Mouse (Mus musculus) limb, embryonic 14.5 days (tissue): ENCODE data around the gene Ascc1. TPM values are rescaled to one million over a fixed set of nuclear protein-coding genes. Genes with fewer than 3 reads are reported as not detected.

ENCODE experiments used
- ATAC-seq: fragments of 200-750 bp; cut with Nextera tagmentation; 2 replicates; pipeline ENCODE4 v1.8.0; 2017; ENCODE audit warnings: low read depth, moderate number of reproducible peaks, moderate TSS enrichment; ENCODE audit not compliant: low FRiP score
- DNase-seq: peaks from one replicate; pipeline ENCODE4 v3.0.0-alpha.2; 2015; ENCODE audit warnings: low spot score
- H3K27ac ChIP-seq: fragments of 300-500 bp; sonication (generic); replicated peaks from 2 replicates; pipeline ENCODE4 v1.5.1; 2014; ENCODE audit warnings: low read depth, mild to moderate bottlenecking, low read length, moderate library complexity, mixed read lengths
- H3K27me3 ChIP-seq: fragments of 300-500 bp; sonication (generic); 2 replicates; pipeline ENCODE4 v1.6.1; 2014; ENCODE audit warnings: low read length, mixed read lengths; ENCODE audit not compliant: control insufficient read depth, insufficient read depth
- H3K36me3 ChIP-seq: fragments of 300-500 bp; sonication (generic); 2 replicates; pipeline ENCODE4 v1.6.1; 2014; ENCODE audit warnings: mild to moderate bottlenecking, low read length, moderate library complexity, mixed read lengths; ENCODE audit not compliant: control insufficient read depth, insufficient read depth
- H3K4me1 ChIP-seq: fragments of 300-500 bp; sonication (generic); 2 replicates; pipeline ENCODE4 v1.6.1; 2014; ENCODE audit warnings: antibody characterized with exemption, low read length, mixed read lengths; ENCODE audit not compliant: control insufficient read depth, insufficient read depth
- H3K4me2 ChIP-seq: fragments of 300-500 bp; sonication (generic); replicated peaks from 2 replicates; pipeline ENCODE4 v1.6.1; 2014; ENCODE audit warnings: low read depth, mild to moderate bottlenecking, low read length, moderate library complexity; ENCODE audit not compliant: severe bottlenecking
- H3K4me3 ChIP-seq: fragments of 300-500 bp; sonication (generic); replicated peaks from 2 replicates; pipeline ENCODE4 v1.5.1; 2014; ENCODE audit warnings: low read length
- H3K9ac ChIP-seq: fragments of 300-500 bp; sonication (generic); 2 replicates; pipeline ENCODE4 v1.6.1; 2014; ENCODE audit warnings: mild to moderate bottlenecking, low read depth, low read length, moderate library complexity; ENCODE audit not compliant: severe bottlenecking
- H3K9me3 ChIP-seq: fragments of 300-500 bp; sonication (generic); 2 replicates; pipeline ENCODE4 v1.6.1; 2016; ENCODE audit warnings: low read length; ENCODE audit not compliant: control insufficient read depth
- POLR2A ChIP-seq: fragments of 200-500 bp; IDR thresholded peaks from 2 replicates; pipeline ENCODE4 v1.8.0; 2012; ENCODE audit warnings: inconsistent platforms, mild to moderate bottlenecking, moderate library complexity, borderline replicate concordance; ENCODE audit not compliant: insufficient read depth, insufficient read length; ENCODE audit errors: extremely low read depth
- WGBS: fragments of 180-500 bp; shearing (Covaris S2); extraction: QIAGEN DNeasy Blood & Tissue Kit; methylation state at CpG from one replicate; pipeline ENCODE4 v1.1.7; 2014; 5-methylcytosine and 5-hydroxymethylcytosine counted together
- polyA plus RNA-seq, 2 experiments: library from polyadenylated mRNA; depleted of rRNA in 1 of 2; stranded (reverse) in 1 of 2; unstranded in 1 of 2; fragments of >200 nt; fragmentation: Nextera tagmentation in 1 of 2; extraction: Ambion mirVana in 1 of 2; gene quantifications; 2 replicates each; pipeline versions ENCODE4 v1.2.1 to v1.2.3; 2012 to 2014

Gene Ascc1
- polyA plus RNA-seq, 2 experiments = 32.9 to 41.2 TPM

GRCm38 (mm10) chr10:60002203-60002602 is 402 bp upstream of the Ascc1 start:
- Histone ChIP-seq H3K9me3 (no peaks in the 10 kb centered on the region), H3K36me3 (peaks cover 12% of the 10 kb centered on the region), H3K4me1 (peaks cover 10% of the 10 kb centered on the region), H3K4me3 (peak overlapping the region; percentile 61), H3K27me3 (no peaks in the 10 kb centered on the region), H3K9ac (peak overlapping the region; percentile 78), H3K27ac (peak overlapping the region; percentile 98), H3K4me2 (peak overlapping the region; percentile 75)
- DNase-seq (no peak), ATAC-seq (no peak)
- no peak for TF ChIP-seq POLR2A
- 6% methylated on average over 12 of the region's 12 CpGs for WGBS

- peaks cover 22% of the 10 kb centered on the region for H3K36me3 ChIP-seq
- peak overlapping the region; percentile 98 for H3K27ac ChIP-seq
- peak overlapping the region; percentile 61 for H3K4me3 ChIP-seq
- DNase-seq (no peak), ATAC-seq (no peak)
- WGBS = 0% methylated on average over 20 of the region's 21 CpGs
- H3K9me3 ChIP-seq = no peaks in the 10 kb centered on the region
- H3K9ac ChIP-seq = peak overlapping the region; percentile 78
- H3K27me3 ChIP-seq = no peaks in the 10 kb centered on the region
- peak; percentile 94; the same call in 1 of the 2 replicates for TF ChIP-seq POLR2A
- H3K4me2 ChIP-seq = peak overlapping the region; percentile 75
- peaks cover 10% of the 10 kb centered on the region for H3K4me1 ChIP-seq
These were observed 678 bp downstream of the Ascc1 start for GRCm38 (mm10) chr10:60003213-60003752.

GRCm38 (mm10) chr10:60003847-60004246 is 1.2 kb downstream of the Ascc1 start:
- peak overlapping the region; percentile 75 for H3K4me2 ChIP-seq
- no peak for ATAC-seq
- no peak for TF ChIP-seq POLR2A
- H3K9me3 ChIP-seq = no peaks in the 10 kb centered on the region
- H3K27me3 ChIP-seq = no peaks in the 10 kb centered on the region
- peak overlapping the region; percentile 61 for H3K4me3 ChIP-seq
- WGBS = 75% methylated on average over 9 of the region's 9 CpGs
- H3K9ac ChIP-seq = peak overlapping the region; percentile 78
- H3K4me1 ChIP-seq = peaks cover 10% of the 10 kb centered on the region
- peaks cover 27% of the 10 kb centered on the region for H3K36me3 ChIP-seq
- no peak for DNase-seq
- H3K27ac ChIP-seq = peak overlapping the region; percentile 98

DNA sequence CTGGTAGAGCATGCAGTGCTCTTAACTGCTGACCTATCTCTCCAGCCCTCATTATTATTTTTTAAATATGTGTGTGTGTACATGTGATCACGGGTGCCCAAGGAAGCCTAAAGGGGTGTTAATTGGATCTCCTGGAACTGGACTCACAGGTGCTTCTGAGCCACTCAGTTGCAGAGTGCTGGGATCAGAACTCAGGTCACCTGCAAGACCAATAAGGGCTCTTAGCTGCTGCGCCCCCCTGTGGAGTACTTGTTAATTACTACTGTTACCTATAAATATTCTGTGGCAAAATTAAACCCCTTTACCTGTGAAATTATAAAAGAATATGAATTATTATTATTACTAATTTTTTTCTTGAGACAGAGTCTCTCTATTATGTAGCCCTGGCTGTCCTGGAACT is 2.7 kb downstream of the Ascc1 start:
- Histone ChIP-seq H3K36me3 (peaks cover 26% of the 10 kb centered on the region), H3K27me3 (no peaks in the 10 kb centered on the region), H3K9me3 (no peaks in the 10 kb centered on the region), H3K4me1 (peaks cover 10% of the 10 kb centered on the region), H3K4me3 (no peak overlapping the region), H3K9ac (no peak overlapping the region), H3K27ac (no peak overlapping the region), H3K4me2 (no peak overlapping the region)
- no peak for DNase-seq
- WGBS = 57% methylated on average over 2 of the region's 2 CpGs
- no peak for TF ChIP-seq POLR2A
- no peak for ATAC-seq

GRCm38 (mm10) chr10:60009115-60009514 is 6.5 kb downstream of the Ascc1 start:
- H3K4me2 ChIP-seq = no peak overlapping the region
- H3K4me3 ChIP-seq = no peak overlapping the region
- WGBS = 47% methylated on average over 3 of the region's 3 CpGs
- H3K27ac ChIP-seq = no peak overlapping the region
- DNase-seq (no peak), ATAC-seq (no peak)
- no peaks in the 10 kb centered on the region; the same call in 1 of the 2 replicates for H3K4me1 ChIP-seq
- no peak for TF ChIP-seq POLR2A
- no peaks in the 10 kb centered on the region for H3K27me3 ChIP-seq
- no peaks in the 10 kb centered on the region for H3K9me3 ChIP-seq
- H3K9ac ChIP-seq = no peak overlapping the region
- H3K36me3 ChIP-seq = peaks cover 32% of the 10 kb centered on the region

DNA sequence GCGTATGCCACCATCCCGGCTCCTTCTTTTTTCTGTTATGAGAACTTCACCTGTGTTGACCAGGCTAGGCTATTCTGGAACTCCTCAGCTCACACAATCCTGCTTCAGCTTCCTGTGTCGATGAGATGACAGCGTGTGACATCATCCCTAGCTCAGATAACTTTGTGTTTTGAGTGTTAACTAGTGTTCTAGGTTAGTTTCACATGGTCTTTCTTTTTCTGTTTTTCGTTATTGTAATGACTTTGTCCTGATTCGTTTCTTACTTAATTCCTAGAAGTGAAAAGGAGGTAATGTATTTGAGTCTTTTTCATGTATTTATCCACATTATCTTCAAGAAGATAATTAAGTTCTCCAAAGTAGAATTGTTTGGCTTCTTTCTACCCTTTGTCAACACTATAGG is 13.6 kb downstream of the Ascc1 start:
- Histone ChIP-seq H3K36me3 (peaks cover 43% of the 10 kb centered on the region), H3K4me3 (no peak overlapping the region), H3K4me1 (no peaks in the 10 kb centered on the region), H3K4me2 (no peak overlapping the region), H3K9me3 (no peaks in the 10 kb centered on the region), H3K27ac (no peak overlapping the region), H3K27me3 (no peaks in the 10 kb centered on the region), H3K9ac (no peak overlapping the region)
- WGBS = 87% methylated on average over 6 of the region's 6 CpGs
- ATAC-seq (no peak), DNase-seq (no peak)
- TF ChIP-seq POLR2A = no peak
